Mouse (Mus musculus) megakaryocyte, embryonic 14.5 days (primary cell): Measurements from ENCODE around the gene Tspyl1. TPM values are rescaled to one million over a fixed set of nuclear protein-coding genes. Genes with fewer than 3 reads are reported as not detected.
"Not testable (repeated sequence)": the region's sequence is repeated elsewhere in the genome, so short reads cannot be mapped to it uniquely, and the experiment has no call there.

Experiments used
- H3K27me3 ChIP-seq: replicated peaks from 2 replicates; pipeline ENCODE3; 2012; ENCODE audit warnings: inconsistent platforms
- H3K36me3 ChIP-seq: replicated peaks from 2 replicates; pipeline ENCODE3; 2012; ENCODE audit warnings: low read length, inconsistent platforms, mixed read lengths
- H3K4me1 ChIP-seq: 2 replicates; pipeline ENCODE4 v1.6.1; 2012; ENCODE audit warnings: inconsistent platforms
- H3K4me3 ChIP-seq: replicated peaks from 2 replicates; pipeline ENCODE3; 2012; ENCODE audit warnings: moderate library complexity, mild to moderate bottlenecking, inconsistent platforms
- H3K9me3 ChIP-seq: 2 replicates; pipeline ENCODE4 v1.6.1; 2012; ENCODE audit warnings: inconsistent platforms
- FLI1 ChIP-seq: IDR thresholded peaks from 2 replicates; pipeline ENCODE4 v1.6.1; 2012; ENCODE audit warnings: low read length, inconsistent platforms, mixed read lengths
- GATA1 ChIP-seq: IDR thresholded peaks from 3 replicates; pipeline ENCODE4 v1.6.1; 2012; ENCODE audit warnings: mixed read lengths, low read length, inconsistent platforms, borderline replicate concordance
- polyA plus RNA-seq: library from polyadenylated mRNA; stranded (reverse); fragments of >175 nt; gene quantifications from 2 replicates; pipeline ENCODE4 v1.2.3, GENCODE M21; 2012; ENCODE audit warnings: low replicate concordance; ENCODE audit not compliant: insufficient read depth

The Tspyl1 gene
- 9.2 and 17.6 TPM in 2 replicates for polyA plus RNA-seq

DNA sequence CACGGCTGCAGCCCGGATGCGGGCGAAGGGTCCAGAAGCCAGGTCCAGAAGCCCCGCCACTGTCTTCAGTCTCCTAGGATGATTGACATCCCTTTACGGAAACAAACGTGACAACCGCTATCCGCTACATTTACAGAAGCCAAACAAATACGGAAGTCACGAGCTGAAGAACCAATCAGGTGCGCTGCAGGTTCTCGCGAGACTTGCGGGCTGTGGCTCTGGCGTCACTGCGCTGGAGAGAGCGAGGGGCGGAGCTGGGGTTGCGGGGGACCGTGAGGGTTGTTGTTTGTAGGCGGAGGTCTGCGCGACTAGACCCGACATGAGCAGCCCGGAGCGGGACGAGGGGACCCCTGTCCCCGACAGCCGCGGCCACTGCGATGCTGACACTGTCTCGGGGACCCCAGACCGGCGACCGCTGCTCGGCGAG lies at the start of gene Tspyl1:
Gene Tspyl1 (plus strand): TSS at position 229 of the 427 bp plus-strand sequence.
- no peak for TF ChIP-seq FLI1
- TF ChIP-seq GATA1, result no peak
- Histone ChIP-seq H3K4me1 (peaks cover 19% of the 10 kb centered on the region), H3K27me3 (no peaks in the 10 kb centered on the region), H3K4me3 (peak within 1 kb of the TSS; percentile 99), H3K9me3 (no peaks in the 10 kb centered on the region), H3K36me3 (peaks cover 27% of the 10 kb centered on the region)

GRCm38 (mm10) chr10:34233418-34233817 lies 48.6 kb upstream of the Tspyl1 start:
- H3K4me1 ChIP-seq, result peaks cover 8% of the 10 kb centered on the region
- peaks cover 15% of the 10 kb centered on the region for H3K27me3 ChIP-seq
- H3K36me3 ChIP-seq, result no peaks in the 10 kb centered on the region
- no peak overlapping the region for H3K4me3 ChIP-seq
- no peaks in the 10 kb centered on the region for H3K9me3 ChIP-seq
- TF ChIP-seq GATA1 (no peak), FLI1 (no peak)

- TF ChIP-seq GATA1, result no peak
- no peak for TF ChIP-seq FLI1
- H3K27me3 ChIP-seq, result peaks cover 11% of the 10 kb centered on the region
- no peak overlapping the region for H3K4me3 ChIP-seq
- no peaks in the 10 kb centered on the region for H3K36me3 ChIP-seq
- H3K4me1 ChIP-seq, result peaks cover 8% of the 10 kb centered on the region
- no peaks in the 10 kb centered on the region for H3K9me3 ChIP-seq
Measured at GRCm38 (mm10) chr10:34233931-34234745, 47.9 kb upstream of the Tspyl1 start.

GRCm38 (mm10) chr10:34235384-34235783 lies 46.6 kb upstream of the Tspyl1 start:
- Histone ChIP-seq H3K36me3 (no peaks in the 10 kb centered on the region), H3K4me3 (peak overlapping the region; percentile 1), H3K27me3 (peaks cover 7% of the 10 kb centered on the region), H3K4me1 (peaks cover 8% of the 10 kb centered on the region), H3K9me3 (no peaks in the 10 kb centered on the region)
- TF ChIP-seq FLI1, result no peak
- no peak for TF ChIP-seq GATA1

DNA sequence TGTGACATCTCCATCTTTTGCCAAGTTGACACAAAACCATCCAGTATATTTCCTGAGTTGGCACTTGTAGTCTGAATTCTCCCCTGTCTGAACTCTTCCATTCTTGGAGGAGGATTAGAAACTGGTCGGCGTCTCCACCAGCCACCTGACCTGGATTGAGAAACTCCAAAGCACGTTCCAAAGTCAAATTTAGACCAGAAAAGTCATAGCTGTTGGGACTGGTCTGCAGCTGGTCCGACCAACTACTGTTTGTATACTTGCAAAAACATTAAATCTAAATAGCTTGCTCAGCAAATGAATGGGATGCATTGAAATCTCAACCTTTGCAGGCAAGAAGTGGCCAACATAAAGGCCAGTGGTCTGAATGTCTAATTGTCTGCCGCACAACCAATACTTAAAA lies 45.4 kb upstream of the Tspyl1 start:
- TF ChIP-seq GATA1 (no peak), FLI1 (no peak)
- Histone ChIP-seq H3K4me3 (no peak overlapping the region), H3K9me3 (no peaks in the 10 kb centered on the region), H3K27me3 (peaks cover 7% of the 10 kb centered on the region), H3K4me1 (peaks cover 8% of the 10 kb centered on the region), H3K36me3 (no peaks in the 10 kb centered on the region)

DNA sequence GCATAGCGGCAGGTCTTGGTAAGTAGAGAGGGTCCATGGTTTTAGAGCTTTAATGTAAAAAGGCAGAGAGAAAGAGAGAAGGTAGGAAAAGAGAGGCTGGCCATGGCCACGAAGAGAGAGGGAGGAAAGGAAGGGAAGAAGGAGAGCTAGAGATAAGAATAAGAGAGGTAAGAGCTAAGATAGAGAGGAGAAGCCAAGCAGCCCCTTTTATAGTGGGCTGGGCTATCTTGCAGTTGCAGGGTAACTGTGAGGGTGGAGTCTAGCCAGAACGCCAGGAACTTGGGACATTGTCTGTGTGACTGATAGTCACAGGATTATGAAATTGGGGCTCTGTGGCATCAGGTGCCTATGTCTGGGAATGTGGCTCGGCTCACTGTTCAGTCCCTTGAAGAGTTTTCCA lies 43.5 kb upstream of the Tspyl1 start:
- Histone ChIP-seq H3K27me3 (peaks cover 5% of the 10 kb centered on the region), H3K9me3 (no peaks in the 10 kb centered on the region), H3K4me1 (peaks cover 8% of the 10 kb centered on the region), H3K36me3 (no peaks in the 10 kb centered on the region), H3K4me3 (no peak overlapping the region)
- TF ChIP-seq GATA1 (no peak), FLI1 (no peak)

DNA sequence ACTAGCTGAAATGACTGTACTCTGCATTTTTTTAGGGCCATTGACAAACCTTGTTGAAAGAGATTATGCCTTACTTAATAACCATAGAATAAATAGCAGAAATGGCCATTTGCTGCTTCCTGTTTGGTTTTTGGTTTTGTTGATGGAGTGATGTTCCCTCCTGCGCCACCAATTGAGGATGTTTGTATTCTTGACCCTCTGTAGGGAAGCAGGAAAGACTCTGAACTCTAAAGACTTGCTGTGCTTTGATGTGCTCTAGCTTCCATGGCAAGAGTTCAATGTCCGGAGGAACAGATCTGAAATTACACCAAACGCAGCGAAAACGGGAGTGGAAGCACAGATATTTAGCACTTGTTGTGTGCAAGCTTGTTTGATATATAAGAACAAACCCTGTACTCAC lies 37.2 kb upstream of the Tspyl1 start:
- TF ChIP-seq FLI1 (no peak), GATA1 (no peak)
- H3K27me3 ChIP-seq, result peaks cover 1% of the 10 kb centered on the region
- peaks cover 7% of the 10 kb centered on the region; the same call in 1 of the 2 replicates for H3K4me1 ChIP-seq
- no peak overlapping the region for H3K4me3 ChIP-seq
- no peaks in the 10 kb centered on the region for H3K36me3 ChIP-seq
- no peaks in the 10 kb centered on the region for H3K9me3 ChIP-seq

DNA sequence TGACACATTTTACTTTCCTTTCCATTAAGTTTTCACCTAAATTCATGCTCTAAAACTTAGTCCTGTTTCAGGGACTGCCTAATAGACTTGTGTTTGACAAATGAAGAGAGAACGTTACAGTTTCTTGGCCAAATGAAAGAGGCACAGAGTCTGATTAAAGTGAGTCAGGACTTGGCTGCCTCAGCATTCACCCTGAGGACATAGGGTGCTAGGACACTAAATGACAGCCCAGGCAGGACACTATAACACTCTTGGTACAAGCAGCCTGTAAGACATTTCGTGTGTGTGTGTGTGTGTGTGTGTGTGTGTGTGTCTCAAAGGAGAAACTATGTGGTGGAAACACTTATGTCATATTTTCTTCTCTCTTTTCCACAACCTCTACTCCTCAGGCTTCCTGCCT lies 35.9 kb upstream of the Tspyl1 start:
- TF ChIP-seq GATA1, result no peak
- TF ChIP-seq FLI1, result no peak
- Histone ChIP-seq H3K27me3 (peaks cover 1% of the 10 kb centered on the region), H3K4me3 (no peak overlapping the region), H3K36me3 (no peaks in the 10 kb centered on the region), H3K4me1 (peaks cover 7% of the 10 kb centered on the region; the same call in 1 of the 2 replicates), H3K9me3 (no peaks in the 10 kb centered on the region)

- no peak overlapping the region for H3K4me3 ChIP-seq
- no peaks in the 10 kb centered on the region for H3K9me3 ChIP-seq
- peaks cover 7% of the 10 kb centered on the region; the same call in 1 of the 2 replicates for H3K4me1 ChIP-seq
- TF ChIP-seq GATA1 (no peak), FLI1 (no peak)
- H3K36me3 ChIP-seq, result no peaks in the 10 kb centered on the region
- peaks cover 1% of the 10 kb centered on the region for H3K27me3 ChIP-seq
Measured at GRCm38 (mm10) chr10:34247757-34248156, 34.2 kb upstream of the Tspyl1 start.

DNA sequence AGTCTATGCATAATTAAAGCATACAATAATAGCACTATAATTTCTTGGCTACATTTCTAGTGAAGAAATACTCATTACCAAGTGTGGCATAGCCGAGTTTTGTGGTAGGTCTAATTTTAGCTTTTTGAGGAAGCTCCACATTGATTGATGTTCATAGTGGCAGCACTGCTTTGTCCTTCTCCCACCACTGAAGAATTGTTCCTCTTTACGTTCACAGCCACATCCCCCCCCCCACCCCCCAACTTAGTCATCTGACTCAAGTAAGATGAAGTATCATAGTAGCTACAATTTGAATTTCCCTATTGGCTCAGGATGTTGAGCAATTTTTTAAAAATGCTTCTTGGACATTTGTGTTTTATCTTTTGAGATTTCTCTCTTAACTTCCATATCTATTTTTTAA lies 32.4 kb upstream of the Tspyl1 start:
- TF ChIP-seq FLI1 (no peak), GATA1 (no peak)
- no peaks in the 10 kb centered on the region for H3K9me3 ChIP-seq
- H3K36me3 ChIP-seq, result no peaks in the 10 kb centered on the region
- H3K4me1 ChIP-seq, result peaks cover 4% of the 10 kb centered on the region; the same call in 1 of the 2 replicates
- peaks cover 1% of the 10 kb centered on the region for H3K27me3 ChIP-seq
- no peak overlapping the region for H3K4me3 ChIP-seq

- H3K9me3 ChIP-seq, H3K4me3 ChIP-seq, H3K36me3 ChIP-seq, H3K27me3 ChIP-seq, H3K4me1 ChIP-seq: not testable (repeated sequence)
Measured at GRCm38 (mm10) chr10:34252833-34253232, 29.2 kb upstream of the Tspyl1 start.
